Mouse (Mus musculus) adrenal gland, postnatal 14 days (tissue): ENCODE measurements around the gene Il22. TPM values are rescaled to one million over a fixed set of nuclear protein-coding genes. Genes with fewer than 3 reads are reported as not detected.
"Not testable (repeated sequence)": the region's sequence is repeated elsewhere in the genome, so short reads cannot be mapped to it uniquely, and the experiment has no call there.

Experiments
- DNase-seq: peaks from one replicate; pipeline ENCODE4 v3.0.0; 2021; ENCODE audit warnings: mixed read lengths
- long read RNA-seq, 2 experiments: library from polyadenylated mRNA; stranded (forward); transcript quantifications; one replicate each; pipeline ENCODE4 v2.0.0; 2021
- total RNA-seq: library from RNA; stranded (reverse); gene quantifications from 2 replicates; pipeline ENCODE4 v1.2.3, GENCODE M21; 2021

Il22 gene
- total RNA-seq = not detected in 2 replicates
- long read RNA-seq, experiment 1 = 0 reads
- long read RNA-seq, experiment 2 = 0 reads

DNA sequence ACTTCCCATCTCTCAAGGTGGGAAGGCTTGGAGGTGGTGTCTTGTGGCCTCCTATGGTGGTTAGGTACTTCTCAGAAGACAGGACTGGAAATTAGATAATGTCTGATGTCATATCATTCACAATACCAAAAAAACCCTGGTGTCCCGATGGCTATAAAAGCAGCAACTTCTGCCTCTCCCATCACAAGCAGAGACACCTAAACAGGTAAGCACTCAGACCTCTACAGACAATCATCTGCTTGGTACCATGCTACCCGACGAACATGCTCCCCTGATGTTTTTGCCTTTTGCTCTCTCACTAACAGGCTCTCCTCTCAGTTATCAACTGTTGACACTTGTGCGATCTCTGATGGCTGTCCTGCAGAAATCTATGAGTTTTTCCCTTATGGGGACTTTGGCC, at the start of gene Il22:
Gene Il22, plus strand, starts transcription at position 301 of the 400 bp plus-strand sequence.
- no peak for DNase-seq

DNA sequence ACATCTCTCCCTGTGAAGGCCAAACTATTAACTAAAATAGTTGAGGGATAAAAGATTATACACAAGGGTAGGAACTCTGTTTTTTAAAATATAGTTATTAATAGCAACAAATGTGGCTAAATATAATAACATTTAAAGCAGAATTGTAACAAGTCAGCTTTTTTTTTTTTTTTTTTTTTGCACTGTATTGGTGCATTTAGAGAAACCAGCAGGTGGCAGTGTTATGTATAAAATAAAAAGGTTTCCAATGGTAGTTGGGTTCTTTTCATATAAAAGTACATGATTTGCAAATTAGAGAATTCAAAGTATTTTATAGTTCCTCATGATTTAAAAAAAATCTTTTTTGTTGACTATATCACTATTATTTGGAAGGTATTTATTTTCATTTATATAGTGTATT, 48.8 kb upstream of the Il22 start:
- DNase-seq = peak; percentile 14

DNA sequence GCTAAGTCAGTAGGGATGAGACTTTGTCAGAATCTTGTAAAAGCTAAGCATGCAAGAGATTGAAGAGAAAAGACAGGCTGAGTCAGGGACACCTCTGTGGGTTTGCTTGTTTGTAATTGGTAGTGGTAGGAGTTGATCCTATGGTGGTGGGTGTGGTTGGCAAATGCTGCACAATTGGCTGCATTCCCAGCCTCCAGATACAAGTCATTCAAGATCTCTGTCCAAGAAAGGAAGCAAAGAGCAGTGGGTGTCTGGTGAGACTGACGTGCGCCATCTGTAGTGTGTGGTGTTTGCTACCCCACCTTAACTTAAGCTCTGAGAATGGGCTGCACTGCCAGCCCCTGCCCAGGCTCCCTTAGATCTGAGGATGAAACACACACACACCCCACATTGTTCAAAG, 43.6 kb upstream of the Il22 start:
- DNase-seq = no peak

DNA sequence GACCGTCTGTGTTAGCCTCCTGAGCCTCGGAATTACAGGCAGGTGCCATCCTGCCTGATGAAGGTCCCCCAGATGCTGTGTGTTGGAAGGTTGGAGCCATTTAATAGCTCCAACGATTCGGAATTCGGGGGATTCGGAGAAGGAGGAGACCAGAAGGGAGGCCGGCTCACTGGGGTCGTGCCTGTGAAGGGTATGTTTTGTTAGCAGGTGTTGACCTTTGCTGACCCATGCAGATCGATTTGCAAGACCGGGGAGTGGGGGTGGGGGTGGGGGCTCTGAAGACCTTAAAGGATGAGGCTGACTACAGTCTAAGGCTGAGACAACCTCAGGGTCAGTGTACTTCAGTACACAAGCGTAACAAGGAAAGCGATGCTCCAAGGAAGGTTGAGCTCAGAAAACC, 35.5 kb upstream of the Il22 start:
- DNase-seq = no peak

DNA sequence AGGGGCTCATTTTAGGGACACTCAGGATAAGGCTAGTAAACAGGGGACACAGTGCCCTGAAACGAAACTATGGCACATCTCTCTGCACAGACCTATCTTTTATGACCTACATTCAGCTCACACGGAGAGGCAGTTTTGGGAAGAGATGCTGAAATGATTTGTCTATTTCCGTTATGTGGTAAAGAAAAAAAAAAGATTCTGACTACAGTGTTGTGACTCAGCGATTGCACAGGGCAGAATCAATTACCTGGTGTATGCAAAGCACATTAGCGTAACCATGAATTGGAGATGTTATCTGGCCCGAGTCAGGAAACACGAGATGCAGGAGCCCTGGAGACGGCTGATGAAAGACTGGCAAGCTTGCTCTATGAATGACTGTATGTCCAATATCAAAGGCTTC, 32.3 kb upstream of the Il22 start:
- no peak for DNase-seq

DNA sequence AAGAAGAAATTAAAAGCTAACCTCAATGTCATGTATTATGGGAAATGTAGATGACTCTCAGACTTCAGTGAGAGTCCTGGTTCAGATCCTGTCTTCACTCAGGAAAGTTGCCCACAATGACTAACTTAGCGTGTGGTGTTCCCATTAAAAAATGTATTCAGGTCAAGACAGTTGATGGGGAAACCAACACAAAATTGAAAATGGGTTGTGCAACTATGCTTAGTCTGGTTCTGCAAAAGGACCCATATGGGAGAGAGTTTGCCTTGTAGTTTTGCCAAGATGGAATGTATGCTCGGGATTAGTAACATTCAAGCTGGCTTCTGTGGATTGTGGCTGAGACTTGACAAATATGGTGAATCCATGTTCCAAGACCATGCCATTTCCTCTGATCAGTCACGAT, 31.9 kb upstream of the Il22 start:
- DNase-seq = no peak

DNA sequence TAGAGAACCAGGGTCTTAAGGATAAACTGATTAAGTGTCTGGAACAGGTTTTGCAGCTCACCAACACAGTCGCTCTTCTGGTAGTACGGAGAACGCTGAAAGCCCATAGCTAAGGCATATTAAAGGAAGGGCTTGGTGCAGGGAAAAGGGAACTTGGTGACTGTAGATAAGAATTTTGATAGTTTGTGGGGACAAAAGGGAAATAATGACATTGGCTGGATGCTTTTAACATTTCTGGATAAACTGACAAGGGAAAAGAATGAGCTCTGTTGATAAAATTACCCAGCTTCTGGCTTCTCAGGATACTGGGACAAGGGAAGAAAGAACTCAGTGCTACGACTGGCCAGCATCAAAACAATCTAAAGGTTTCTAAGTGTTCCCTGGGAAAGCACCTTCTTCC, 29.2 kb upstream of the Il22 start:
- not testable (repeated sequence) for DNase-seq

DNA sequence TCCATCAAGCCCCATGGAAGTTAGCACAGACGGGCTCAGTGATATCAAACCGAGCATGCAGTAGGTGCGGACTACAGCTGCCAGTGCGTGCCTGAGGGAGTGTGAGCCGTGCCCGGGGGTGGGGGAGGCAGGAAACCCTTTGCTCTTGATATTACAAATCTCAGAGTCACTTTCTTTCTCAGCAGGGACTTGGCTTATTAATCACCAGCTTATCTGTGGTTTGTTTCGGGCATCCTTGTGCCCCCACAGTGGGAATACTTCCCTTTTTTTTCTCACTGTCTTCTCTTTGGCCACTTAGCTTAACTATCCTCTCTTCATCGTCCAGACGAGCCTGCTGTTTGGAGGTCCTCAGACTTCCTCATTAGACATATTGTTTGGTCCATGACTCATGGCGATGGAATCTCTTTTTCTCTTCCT, 26.0 kb upstream of the Il22 start:
- no peak for DNase-seq

DNA sequence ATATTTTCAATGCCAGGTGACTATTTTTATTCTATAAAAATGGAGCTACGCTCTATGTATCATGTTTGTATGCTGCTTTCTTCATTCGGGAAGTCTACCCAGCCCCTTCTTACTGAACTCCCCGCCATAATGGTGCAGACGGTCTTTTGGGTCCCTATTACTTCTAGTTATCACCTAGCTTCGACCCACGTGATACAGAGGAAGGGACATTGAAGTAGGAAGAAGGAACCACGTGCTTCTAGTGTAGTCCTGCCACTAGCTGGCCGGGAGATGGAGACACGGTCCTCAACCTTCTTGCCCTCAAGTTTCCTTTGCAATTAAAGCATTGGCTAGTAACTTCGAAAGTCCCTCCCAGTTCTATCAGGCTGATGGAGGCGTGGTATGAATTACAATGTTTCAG, 25.5 kb upstream of the Il22 start:
- DNase-seq = no peak

DNA sequence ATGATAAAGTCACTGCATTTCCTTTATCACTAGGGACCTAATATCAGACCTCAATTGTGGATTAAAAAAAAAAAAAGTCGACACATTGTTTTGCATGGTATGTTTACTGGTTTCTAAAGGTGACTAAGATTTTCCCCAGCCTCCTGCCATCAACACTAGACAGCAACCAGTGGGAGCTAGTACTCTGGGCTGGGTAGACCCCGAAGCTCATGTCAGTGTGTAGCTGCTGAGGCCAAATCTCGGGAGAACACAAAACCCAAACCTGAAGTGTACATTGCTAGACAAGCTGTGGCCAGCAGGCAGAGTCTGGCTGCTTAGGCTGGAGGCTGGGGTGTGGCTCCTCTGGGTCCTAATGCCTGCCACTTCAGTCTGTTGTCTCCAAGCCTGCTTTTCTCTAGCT, 9.6 kb upstream of the Il22 start:
- not testable (repeated sequence) for DNase-seq

DNA sequence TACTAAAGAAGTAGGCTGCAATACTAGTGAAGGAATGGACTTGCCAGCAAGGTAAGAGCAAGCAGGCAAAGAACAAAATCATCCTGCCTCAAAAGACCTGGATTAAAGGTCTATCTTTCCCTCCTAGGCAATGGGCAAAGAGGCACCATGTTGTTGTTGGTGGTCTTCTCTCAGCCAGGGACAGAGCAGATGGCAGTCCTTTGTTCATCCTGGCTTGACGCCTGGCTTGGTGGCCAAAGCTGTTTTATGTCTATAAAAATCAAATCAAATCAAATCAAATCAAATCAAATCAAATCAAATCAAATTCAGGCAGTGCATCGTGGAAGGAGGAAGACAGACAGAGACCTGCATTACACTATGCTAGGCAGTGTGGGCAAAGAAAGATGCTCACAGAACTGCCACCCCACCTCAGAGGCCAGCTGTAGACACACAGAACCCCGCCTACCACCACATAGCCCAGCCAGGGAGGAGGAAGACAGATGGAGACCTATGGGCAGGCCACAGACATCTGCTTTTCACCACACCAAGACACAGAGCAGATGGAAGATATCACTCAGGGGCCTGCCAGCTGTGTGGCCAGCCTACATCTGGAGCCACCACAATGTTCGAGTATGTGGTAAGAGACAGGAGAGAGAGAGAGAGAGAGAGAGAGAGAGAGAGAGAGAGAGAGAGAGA, 11.1 kb downstream of the Il22 start:
- not testable (repeated sequence) for DNase-seq

DNA sequence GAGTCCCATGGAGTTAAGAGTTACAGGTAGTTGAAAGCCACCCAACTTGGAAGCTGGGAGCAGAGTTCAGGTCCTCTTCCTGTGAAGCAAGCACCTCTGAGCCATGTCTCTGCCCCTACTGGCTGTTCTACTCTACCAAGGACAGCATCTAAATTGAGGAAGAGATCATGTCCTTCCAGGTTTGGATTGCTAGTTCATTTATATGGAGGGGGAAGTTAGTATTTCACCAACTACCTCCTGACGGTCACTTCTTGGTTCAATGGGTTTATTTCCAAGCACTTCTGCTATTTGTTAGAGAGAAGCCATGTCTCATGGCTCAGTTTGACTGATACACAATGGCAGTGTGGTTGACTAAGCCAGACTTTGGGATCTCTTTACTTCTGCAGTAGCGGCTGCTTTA, 22.9 kb downstream of the Il22 start:
- DNase-seq = not testable (repeated sequence)

DNA sequence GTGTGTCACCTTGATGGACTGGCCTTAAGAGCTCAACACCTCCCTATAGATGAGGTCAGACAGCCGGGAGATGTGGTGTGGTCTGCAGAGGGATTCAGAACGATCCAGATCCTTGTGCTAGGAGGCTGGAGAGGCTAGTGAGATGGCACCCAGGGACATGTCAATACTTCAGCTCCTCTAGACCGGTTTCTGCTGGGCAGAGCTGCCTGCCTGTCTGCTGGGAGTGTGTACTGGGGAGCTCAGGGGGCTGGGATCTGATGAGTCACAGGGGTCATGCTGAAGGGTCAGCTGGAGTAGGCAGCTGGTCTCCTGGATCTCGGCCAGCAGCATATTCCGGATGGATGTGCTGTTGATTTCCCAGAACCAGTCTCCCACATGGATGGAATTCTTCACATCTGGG, 27.9 kb downstream of the Il22 start:
- DNase-seq = not testable (repeated sequence)

DNA sequence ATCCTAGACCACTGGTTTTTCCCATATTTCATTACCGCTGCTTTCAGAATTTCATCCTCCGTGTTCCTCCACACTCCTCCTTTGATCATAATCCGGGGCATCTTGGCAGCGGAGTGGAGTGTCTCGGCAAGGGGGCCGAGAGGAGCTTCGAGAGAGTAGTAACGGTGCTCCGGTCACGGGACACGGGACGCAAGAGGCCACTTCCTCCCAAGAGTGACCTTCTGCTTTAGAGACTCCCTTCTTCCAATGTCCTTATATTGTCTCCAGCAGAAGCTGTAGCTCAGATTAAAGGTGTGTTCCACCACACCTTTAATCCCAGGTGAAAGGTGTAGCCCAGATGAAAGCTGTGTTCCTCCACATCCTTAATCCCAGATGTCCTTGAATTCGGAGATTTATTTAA, 35.9 kb downstream of the Il22 start, which contains the start of gene Gm32717:
Gene Gm32717, minus strand, starts transcription at position 101 of the 400 bp plus-strand sequence.
- DNase-seq = not testable (repeated sequence)

DNA sequence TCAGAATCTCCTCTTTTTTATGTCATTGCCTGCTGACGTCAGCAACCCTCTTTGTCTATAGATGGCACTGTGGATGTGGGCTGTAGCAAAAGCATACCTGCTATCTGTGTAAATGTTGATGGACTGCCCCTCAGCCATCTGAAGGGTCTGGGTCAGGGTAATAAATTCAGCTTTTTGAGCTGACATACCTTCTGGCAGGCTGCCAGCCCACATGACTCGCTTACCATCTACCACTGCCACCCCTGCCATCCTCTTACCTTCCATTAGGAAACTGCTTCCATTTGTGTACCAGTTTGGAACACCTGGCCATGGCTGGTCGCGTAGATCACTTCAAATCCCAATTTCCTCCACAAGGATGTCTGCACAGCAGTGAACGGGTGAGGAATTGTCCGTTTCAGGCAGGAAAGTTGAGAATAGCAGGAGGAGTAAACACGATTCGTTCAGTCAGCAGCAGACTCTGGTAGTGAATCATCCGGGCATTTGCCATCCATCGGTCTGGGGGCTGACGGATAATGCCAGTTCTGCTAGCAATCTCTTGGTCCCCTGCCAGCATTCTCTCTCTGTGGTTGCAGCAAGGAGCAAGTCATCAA, 44.4 kb downstream of the Il22 start:
- DNase-seq = peak; percentile 40

DNA sequence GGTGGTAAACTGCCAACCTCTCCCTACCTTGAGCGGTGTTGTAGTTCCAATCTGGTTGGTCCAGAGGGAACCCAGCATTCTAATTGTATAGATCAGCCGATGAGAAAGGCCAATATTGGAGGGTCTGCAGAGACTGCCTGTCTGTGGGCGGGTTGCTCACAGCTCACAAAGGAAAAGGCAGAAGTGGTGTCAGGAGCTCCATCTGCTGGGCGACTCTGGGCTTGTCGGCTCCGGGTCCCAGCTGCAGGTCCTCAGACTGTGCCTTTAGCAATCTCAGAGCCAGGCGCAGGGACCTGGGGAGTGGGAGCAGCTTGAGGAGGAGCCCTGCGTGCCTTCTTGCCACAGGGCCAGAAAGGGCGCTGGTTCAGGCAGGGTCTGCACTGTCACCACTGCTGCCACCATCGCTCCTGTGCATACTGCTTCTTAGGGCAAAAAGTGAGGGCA, 46.1 kb downstream of the Il22 start:
- DNase-seq = peak; percentile 7

DNA sequence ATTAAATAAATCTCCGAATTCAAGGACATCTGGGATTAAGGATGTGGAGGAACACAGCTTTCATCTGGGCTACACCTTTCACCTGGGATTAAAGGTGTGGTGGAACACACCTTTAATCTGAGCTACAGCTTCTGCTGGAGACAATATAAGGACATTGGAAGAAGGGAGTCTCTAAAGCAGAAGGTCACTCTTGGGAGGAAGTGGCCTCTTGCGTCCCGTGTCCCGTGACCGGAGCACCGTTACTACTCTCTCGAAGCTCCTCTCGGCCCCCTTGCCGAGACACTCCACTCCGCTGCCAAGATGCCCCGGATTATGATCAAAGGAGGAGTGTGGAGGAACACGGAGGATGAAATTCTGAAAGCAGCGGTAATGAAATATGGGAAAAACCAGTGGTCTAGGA, 53.6 kb downstream of the Il22 start, which contains the start of gene Gm32802:
Gene Gm32802, plus strand, starts transcription at position 301 of the 400 bp plus-strand sequence.
- DNase-seq = not testable (repeated sequence)

Other genes starting within 250 kb of the Il22 start
- gene Mdm1, start 63.1 kb upstream of the Il22 start, total RNA-seq = 15.7 and 17.6 TPM in 2 replicates
- 0.45 and 0.52 TPM in 2 replicates for gene Gm32717, start 35.8 kb downstream of the Il22 start, total RNA-seq
- 0.45 and 0.52 TPM in 2 replicates for gene Gm32802, start 53.7 kb downstream of the Il22 start, total RNA-seq
- gene Iltifb, start 90.1 kb downstream of the Il22 start, total RNA-seq = not detected in 2 replicates
- gene Gm9040, start 122.0 kb downstream of the Il22 start, total RNA-seq = not detected in 2 replicates
- not detected in 2 replicates for gene Gm9044, start 127.5 kb downstream of the Il22 start, total RNA-seq
- not detected in 2 replicates for gene Gm9045, start 132.9 kb downstream of the Il22 start, total RNA-seq
- not detected in 2 replicates for gene Gm9046, start 138.3 kb downstream of the Il22 start, total RNA-seq
- not detected in 2 replicates for gene Gm9048, start 143.7 kb downstream of the Il22 start, total RNA-seq
- gene Gm9049, start 149.2 kb downstream of the Il22 start, total RNA-seq = not detected in 2 replicates
- not detected in 2 replicates for gene Ifng, start 236.1 kb downstream of the Il22 start, total RNA-seq